Mouse (Mus musculus): ENCODE results near the gene Lyl1.

DNA sequence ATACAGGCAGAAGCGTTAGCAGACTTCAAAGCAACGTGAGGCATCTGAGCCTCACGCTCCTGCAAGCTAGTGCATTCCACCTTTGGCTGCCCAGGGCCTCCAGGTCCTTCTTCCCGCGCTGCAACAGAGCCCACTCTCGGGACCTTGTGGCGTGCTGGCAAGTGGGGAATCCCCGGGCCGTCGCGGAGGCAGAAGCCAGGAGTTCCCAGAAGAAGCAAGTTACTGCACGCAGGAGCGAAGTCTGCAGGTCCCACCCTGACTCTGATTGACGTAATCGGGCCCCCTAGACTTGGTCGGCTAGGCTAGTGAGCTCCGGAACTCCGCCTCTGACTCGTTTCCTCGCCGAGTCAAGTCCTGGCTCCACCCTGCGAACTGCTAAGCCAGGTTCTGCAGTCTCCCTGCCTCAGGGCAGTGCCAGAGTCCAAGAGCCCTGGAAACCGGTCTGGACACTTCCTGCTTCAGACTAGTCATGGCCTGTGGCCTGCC lies 44.6 kb upstream of the Lyl1 start:
- TF ChIP-seq CTCF (IDR thresholded peaks at IDR 0.05; ENCODE audit: low read depth, low read length) = no peak
- TF ChIP-seq POLR2A (IDR thresholded peaks at IDR 0.05; ENCODE audit: insufficient read depth, low read length) = no peak

All from ES-Bruce4 (cell line).